Mouse (Mus musculus): Measurements from ENCODE around the gene Ugt2b1.
"Not testable (repeated sequence)": the region's sequence is repeated elsewhere in the genome, so short reads cannot be mapped to it uniquely, and the experiment has no call there.

The Ugt2b1 gene

DNA sequence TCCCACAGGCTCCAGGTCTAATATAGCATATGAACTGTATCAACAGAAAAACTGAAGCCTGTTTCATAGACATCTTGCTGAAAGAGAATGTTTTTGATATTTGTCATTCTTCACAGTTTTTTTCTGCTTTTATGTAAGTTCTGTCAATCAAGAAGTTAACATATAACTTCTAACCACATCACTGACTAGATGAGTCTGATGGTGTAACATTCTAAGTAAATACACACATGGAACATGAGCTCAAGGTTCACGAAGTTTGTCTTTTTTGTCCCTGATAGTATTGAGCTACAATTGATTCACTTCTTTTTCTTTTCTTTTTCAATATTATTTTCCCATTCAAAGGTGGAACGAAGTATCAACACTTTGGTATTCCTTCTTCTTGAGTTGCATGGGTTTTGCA is at the start of gene Ugt2b1:
Ugt2b1 (minus strand) TSS at position 105 of the 400 bp plus-strand sequence.
- DNase-seq (ENCODE audit: low read depth, low spot score) = no peak

DNA sequence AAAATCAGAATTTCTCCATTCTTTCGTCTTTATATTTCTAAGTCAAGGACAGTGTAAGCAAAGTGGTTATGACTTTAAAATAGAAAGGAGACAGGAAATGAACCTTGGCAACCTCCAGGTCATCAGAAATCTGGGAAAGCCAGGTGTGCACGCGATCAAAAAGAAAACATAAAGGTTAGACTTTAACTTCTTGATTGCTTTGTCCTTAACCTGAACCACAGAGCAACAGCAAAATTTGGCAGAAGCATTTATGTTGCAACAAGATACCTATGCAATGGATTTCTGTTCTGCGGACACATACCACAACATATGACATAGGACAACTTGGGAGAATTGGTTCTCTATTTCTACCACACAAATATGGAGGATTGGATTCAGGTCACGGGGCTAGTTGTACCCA is 40.9 kb upstream of the Ugt2b1 start:
- not testable (repeated sequence) for DNase-seq (ENCODE audit: low read depth, low spot score)

DNA sequence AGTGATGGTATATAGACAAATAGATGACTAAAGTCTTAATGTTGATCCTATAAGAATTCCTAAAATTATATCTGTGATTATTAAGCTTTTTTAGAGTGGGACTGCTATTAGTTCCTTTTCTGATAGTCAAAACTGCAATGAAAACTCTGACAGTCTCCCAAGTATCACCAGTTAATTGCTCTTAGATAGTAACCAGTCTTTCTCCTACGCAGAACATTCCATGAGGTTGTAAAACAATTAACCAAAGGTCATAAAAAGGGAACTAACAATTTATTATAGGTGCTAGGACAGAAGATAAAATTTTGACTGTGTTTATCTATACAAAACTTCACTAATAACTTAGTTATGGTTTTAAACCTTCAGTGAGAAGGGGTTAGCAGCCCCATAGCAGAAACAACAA is 36.5 kb upstream of the Ugt2b1 start:
- not testable (repeated sequence) for DNase-seq (ENCODE audit: low read depth, low spot score)

DNA sequence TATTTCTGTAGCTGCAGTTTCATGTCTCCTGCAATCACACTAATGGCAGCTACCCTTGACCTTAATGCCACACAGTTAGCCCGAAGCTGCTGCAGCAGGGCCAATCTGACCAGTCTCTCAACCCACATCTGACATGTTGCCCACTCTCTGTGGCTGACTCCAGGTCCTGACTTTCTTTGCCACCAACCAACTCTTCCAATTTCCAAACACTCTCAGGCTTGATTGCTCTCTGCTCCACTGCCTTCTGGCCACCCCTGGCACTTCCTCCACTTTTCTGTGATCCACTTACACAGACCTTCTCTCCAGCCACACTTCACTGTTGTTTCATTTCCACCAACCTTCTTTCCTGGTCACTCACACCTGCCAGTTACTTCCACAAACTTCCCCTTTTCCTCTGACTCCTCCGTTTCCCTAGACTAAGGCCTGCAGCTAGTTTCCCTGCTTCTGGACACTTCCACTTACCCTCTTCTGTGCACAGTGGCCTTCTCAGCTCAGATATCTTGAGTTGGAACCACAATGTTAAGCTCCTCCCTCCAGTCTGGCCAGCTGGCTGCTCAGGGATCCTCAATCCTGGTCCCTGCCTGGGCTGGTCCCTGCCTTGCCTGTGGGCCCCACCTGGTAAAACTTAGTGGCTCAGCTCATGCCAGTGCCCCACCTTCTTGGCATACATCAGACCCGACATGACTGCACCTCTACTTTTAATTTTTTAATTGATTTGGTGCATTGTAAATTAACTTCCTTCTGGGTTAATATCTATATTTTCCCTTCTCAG is 35.4 kb upstream of the Ugt2b1 start:
- no peak for DNase-seq (ENCODE audit: low read depth, low spot score)

DNA sequence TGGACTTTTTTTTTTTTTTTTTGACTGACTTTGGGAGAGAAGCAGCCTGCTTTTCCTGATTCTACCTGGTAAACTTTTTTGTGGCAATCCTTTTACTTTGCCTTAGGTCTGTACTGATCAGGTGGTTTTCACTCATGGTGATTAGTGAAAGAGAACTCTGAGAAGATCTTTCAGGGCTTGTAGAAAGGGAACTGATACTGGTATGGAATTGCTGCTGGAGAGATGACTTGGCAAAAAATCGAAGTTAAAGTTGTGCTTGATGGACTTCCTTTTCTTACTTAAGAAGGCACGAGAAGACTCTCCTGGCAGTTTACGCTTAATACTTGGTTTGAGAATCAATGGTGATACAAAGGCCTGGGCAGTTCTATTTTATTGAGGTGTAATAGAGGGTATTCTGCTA is 34.2 kb upstream of the Ugt2b1 start:
- DNase-seq (ENCODE audit: low read depth, low spot score) = no peak

DNA sequence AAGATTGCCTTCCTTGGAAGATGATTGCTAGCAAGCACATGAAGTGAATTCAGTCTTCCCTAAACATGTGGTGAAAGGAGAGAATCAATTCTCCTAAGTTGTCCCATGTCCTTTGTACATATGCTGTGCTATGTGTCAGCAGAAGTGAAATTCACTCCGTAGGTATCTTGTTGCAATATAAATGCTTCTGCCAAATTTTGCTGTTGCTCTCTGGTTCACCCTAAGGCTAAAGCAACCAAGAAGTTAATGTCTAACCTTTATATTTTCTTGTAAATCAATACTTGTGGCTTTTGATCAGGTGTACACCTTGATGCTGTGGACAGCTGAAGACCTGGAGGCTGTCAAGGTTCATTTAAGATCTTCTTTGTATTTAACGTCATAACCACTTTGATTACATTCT is 15.8 kb upstream of the Ugt2b1 start:
- no peak for DNase-seq (ENCODE audit: low read depth, low spot score)

DNA sequence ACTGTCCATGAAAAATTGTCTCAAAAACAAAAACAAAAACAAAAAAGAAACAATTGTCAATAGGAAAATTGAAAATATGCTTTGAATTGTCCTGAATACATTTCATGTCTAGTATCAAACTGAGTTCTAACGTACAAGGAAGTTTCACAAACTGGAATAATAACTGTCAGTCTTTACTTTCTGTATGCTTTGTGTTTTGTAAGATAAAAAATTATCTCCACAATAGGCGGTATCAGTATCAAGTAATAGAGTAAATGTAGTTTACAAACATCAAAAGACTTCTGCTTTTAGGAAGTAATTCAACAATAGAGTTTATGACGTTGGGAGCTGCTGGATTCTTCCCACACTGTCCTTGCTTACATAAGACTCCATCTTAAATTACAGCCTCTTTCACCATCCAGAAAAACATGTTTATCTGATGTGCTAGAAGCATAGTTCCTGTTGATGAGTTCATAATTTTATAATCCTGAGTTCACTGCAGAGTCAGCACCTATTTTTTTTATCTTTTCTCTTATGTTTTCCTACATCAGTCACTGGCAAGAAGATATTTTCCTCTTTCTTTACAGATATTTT is 5.6 kb downstream of the Ugt2b1 start:
- DNase-seq (ENCODE audit: low read depth, low spot score) = no peak

DNA sequence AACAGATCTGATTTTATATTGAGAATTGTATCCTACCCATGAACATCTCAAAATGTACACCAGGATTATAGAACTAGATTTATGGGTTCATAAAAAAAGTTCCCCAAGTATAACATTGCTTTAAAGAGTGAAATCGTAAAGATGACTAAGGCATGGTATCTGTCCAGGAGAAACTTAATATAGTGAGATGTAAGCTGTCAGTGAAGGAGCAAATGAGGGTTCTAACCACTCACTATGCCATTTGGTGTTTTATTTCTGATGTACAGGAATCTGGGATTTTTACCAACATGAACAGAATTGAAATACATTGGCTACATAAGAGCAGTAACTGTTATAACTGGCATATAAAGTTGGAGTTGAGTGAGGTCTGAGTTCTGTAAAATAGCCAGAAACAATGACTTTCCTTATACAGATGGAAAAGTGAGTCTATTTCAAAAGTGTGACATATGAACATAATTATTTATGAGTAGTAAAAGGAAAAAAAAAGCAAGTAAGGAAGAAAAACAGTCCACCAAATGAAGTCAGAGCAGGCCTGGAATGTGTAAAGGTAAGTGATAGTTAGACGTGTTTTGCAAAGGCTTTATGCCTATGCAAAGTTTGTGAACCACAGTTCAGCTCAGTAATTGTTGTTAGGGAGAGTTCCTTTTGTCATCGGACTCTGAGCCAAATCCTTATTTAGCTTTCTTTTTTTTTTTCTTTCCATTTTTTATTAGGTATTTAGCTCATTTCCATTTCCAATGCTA is 14.8 kb downstream of the Ugt2b1 start:
- no peak for DNase-seq (ENCODE audit: low read depth, low spot score)

DNA sequence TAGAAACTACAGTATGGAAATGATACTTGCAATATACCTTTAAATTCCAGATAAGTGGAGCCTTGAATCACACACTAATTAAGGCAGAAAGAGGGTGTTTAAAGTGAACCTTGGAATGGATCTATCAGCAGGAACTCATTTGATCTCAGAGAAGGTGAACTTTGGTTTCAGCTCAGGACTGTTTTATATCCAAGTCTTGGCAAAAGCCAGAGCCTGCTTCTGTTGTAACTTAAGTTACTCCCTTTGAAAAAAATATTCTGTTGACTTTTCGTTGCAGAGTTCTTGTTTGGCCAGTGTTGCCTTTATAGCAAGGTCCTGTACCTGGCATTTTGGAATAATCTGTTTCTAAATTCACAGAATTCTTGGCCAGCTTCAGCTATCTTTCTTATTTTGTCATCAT is 15.6 kb downstream of the Ugt2b1 start:
- DNase-seq (ENCODE audit: low read depth, low spot score) = no peak

DNA sequence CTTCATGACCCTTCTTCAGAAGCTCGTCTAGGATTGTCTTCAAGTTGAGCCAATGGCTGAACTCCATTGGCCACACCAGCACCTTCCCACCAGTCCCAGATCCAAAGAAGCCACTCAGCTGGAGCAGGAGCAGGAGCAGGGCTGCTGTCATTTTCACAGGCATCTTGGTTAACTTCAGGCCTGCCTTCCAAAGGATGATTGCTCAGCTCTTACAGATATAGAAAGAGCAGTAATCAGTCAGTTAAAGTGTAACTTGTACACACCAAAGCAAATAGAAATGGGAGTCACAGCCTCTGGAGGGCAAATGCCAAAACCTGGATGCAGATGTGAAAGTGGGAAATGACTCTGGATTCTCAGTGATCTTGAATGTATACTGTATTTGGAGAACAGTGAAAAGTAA is 19.6 kb downstream of the Ugt2b1 start, which contains the start of gene Ugt2b34:
Ugt2b34 (minus strand) TSS at position 180 of the 400 bp plus-strand sequence.
- DNase-seq (ENCODE audit: low read depth, low spot score) = no peak

DNA sequence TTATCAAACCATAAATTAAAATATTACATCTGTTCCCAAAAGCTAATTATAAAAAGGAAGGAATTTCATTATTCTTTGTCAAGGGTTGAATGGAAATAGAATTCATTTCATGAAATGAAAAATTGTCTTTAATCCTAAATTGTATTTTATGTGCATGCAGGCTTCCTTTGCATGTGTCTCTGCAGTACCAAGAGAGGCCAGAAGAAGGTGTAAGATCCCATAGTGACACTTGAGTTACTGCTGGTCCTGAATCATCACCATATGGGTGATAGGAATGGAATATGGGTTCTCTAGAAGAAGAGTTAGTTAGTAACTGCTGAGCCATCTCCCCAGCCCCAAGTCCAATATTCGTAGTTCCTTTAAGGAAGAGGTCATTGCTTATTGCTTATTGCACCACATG is 36.4 kb downstream of the Ugt2b1 start:
- no peak for DNase-seq (ENCODE audit: low read depth, low spot score)

DNA sequence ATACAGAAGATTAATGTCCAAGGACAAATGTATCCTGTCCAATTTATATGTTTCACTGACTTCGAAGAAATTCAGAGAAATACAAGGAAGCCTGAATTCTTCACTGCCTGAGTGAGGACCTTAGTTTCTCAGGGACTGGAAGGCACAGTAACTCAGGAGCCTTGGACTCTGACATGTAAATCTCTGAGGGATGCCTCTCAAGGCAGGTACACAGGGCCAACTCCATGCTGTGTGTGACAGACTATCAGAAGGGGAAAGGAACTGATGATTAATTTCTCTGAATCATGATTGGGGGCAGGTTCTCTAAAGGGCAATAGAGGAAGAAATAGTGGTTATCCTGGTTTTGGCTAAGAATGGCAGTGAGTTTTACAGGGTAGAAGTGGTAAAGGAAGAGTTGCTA is 37.9 kb downstream of the Ugt2b1 start:
- DNase-seq (ENCODE audit: low read depth, low spot score) = no peak

DNA sequence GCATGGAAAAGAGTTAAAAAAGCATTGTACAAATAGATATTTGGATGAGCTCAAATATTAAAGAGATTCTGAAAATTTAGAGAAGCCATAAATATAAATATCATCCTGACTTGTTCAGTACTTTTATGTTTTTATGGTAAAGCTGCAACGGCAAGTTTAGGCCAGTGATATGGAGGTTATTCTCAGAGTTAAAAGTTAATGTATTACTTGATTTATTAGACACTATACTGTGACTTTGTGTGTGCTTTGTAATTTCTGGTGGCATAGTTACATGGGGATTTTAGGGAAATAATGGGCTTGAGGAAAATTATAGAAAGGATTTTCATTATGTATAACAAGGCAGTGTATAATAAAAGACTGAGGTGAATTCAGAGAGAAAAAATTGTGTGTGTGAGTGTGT is 39.2 kb downstream of the Ugt2b1 start:
- no peak for DNase-seq (ENCODE audit: low read depth, low spot score)

DNA sequence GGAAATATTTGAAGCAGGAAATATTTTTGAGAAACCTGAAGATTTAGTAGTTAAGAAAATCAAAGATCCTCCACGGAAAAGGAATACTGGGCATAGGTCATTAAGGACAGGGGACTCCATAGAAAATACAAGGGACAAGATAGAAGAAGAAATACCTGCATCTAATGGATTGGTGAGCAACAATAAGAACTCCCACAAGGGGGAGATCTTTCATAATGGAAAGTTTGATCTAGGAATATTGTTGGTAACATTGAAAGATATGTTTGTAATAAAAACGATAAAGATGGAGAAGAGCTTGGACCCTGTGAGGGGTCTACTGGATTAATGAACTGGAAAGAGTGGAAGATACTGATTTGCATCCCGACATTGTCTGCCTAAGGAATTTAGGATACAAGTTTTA is 39.7 kb downstream of the Ugt2b1 start:
- DNase-seq (ENCODE audit: low read depth, low spot score) = no peak

DNA sequence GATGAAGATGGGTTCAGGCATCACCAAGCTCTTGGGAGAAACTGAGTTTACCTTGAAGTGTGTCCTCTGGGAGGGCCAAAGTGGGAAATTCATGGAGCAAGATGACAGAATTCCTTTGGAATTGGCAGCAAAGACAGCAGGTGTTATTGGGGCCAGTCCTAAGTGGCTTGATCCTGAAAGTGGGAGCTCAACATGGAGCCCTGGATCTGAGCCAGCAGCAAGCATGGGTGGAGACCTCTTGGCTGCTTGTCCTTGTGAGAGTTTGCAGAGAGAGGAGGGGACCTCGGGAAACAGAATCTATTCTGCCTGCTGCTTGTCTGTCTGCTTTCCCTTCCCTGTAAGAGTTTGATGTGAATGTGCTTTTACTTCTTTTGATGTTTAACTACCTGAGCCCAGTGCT is 54.5 kb downstream of the Ugt2b1 start:
- DNase-seq (ENCODE audit: low read depth, low spot score) = no peak

All from mesoderm, embryonic 11.5 days (tissue).